Mouse (Mus musculus) forebrain, embryonic 16.5 days (tissue): ENCODE results near the gene Gspt2. TPM values are rescaled to one million over a fixed set of nuclear protein-coding genes. Genes with fewer than 3 reads are reported as not detected.

ENCODE experiments used
- polyA plus RNA-seq: library from polyadenylated mRNA; unstranded; fragments of >200 nt; fragmentation: Nextera tagmentation; extraction: Ambion mirVana; gene quantifications from 2 replicates; pipeline ENCODE4 v1.2.1, GENCODE M21; 2015

Gene Gspt2
- polyA plus RNA-seq, 1 experiment from 2014 or later: 16.1 TPM

Other genes starting within 250 kb of the Gspt2 start
- gene Maged1, start 93.9 kb upstream of the Gspt2 start, polyA plus RNA-seq: 978 and 998 TPM in 2 replicates
- 1.5 and 1.9 TPM in 2 replicates for gene Zxdb, start 88.5 kb downstream of the Gspt2 start, polyA plus RNA-seq